Mouse (Mus musculus) bone marrow, adult 2 months (tissue): Measurements from ENCODE around the gene Mtmr4.

ENCODE experiments used
- CTCF ChIP-seq: fragments of 200-500 bp; IDR thresholded peaks from 2 replicates; pipeline ENCODE4 v1.5.1; 2011; ENCODE audit warnings: low read length, control low read depth; ENCODE audit not compliant: control insufficient read depth, insufficient read depth
- POLR2A ChIP-seq: fragments of 200-500 bp; IDR thresholded peaks from 2 replicates; pipeline ENCODE4 v1.6.1; 2011; ENCODE audit warnings: low read depth, mild to moderate bottlenecking, control low read depth, low read length, borderline replicate concordance; ENCODE audit not compliant: control insufficient read depth

DNA sequence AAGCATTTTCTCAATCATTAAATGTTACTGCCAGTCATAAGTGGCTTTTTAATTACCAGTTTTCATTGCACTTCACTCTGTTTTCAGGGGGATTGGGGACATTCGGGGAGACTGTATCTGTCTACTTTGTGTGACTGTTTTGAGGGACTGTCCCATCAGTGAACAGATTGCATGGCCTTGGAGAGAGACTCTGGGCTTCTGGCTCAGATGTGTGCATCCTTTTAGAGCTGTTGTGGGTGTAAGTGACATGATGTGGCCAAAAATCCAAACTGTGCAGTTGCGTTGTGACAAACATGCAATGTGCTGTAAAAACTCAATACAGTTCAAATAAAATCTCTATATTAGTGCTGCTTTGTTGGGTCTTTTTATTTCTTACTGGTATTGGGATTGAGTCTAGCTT lies 24.0 kb downstream of the Mtmr4 start:
- TF ChIP-seq CTCF (no peak), POLR2A (no peak)
